Mouse (Mus musculus) common myeloid progenitor, adult 5-6 weeks (primary cell): Measurements from ENCODE around the gene Pde4d. TPM values are rescaled to one million over a fixed set of nuclear protein-coding genes. Genes with fewer than 3 reads are reported as not detected.

Experiments used
- ATAC-seq: replicated peaks from 2 replicates; pipeline ENCODE4 v1.8.0; 2016; ENCODE audit warnings: low read depth, mild to moderate bottlenecking, moderate TSS enrichment, inconsistent platforms; ENCODE audit not compliant: poor library complexity, severe bottlenecking
- total RNA-seq: library from RNA; stranded (forward); fragments of 200-1000, 187-1606 nt; gene quantifications from 2 replicates; pipeline ENCODE4 v1.2.3, GENCODE M21; 2017

The Pde4d gene
- total RNA-seq, 1 experiment from 2014 or later: 35.8 TPM

- ATAC-seq: no peak
Measured at GRCm38 (mm10) chr13:109424906-109425305, 975.2 kb downstream of the Pde4d start.

- ATAC-seq: no peak
Measured at GRCm38 (mm10) chr13:109425548-109425947, 975.8 kb downstream of the Pde4d start.

GRCm38 (mm10) chr13:109426058-109426457 is 976.3 kb downstream of the Pde4d start:
- no peak for ATAC-seq

GRCm38 (mm10) chr13:109427541-109427940 is 977.8 kb downstream of the Pde4d start:
- no peak for ATAC-seq

GRCm38 (mm10) chr13:109429544-109429943 is 979.8 kb downstream of the Pde4d start:
- no peak for ATAC-seq

- ATAC-seq: peak; percentile 55
Measured at GRCm38 (mm10) chr13:109437231-109437776, 987.6 kb downstream of the Pde4d start.

- no peak for ATAC-seq
Measured at GRCm38 (mm10) chr13:109439436-109440161, 989.9 kb downstream of the Pde4d start.

GRCm38 (mm10) chr13:109440331-109440730 is 990.6 kb downstream of the Pde4d start:
- peak; percentile 67 for ATAC-seq

GRCm38 (mm10) chr13:109440881-109441280 is 991.1 kb downstream of the Pde4d start:
- ATAC-seq: peak; percentile 80

- ATAC-seq: peak; percentile 34
Measured at GRCm38 (mm10) chr13:109441401-109441973, 991.7 kb downstream of the Pde4d start.

GRCm38 (mm10) chr13:109446138-109446537 is 996.4 kb downstream of the Pde4d start:
- ATAC-seq: peak; percentile 78

GRCm38 (mm10) chr13:109448121-109448520 is 998.4 kb downstream of the Pde4d start:
- no peak for ATAC-seq

- ATAC-seq: no peak
Measured at GRCm38 (mm10) chr13:109474344-109474743, 1024.6 kb downstream of the Pde4d start.

- no peak for ATAC-seq
Measured at GRCm38 (mm10) chr13:109481446-109481845, 1031.7 kb downstream of the Pde4d start.

GRCm38 (mm10) chr13:109486166-109486565 is 1036.4 kb downstream of the Pde4d start:
- ATAC-seq: no peak

GRCm38 (mm10) chr13:109487378-109487777 is 1037.6 kb downstream of the Pde4d start:
- ATAC-seq: no peak

GRCm38 (mm10) chr13:109490853-109491252 is 1041.1 kb downstream of the Pde4d start:
- no peak for ATAC-seq

- ATAC-seq: peak; percentile 71
Measured at GRCm38 (mm10) chr13:109491829-109492228, 1042.1 kb downstream of the Pde4d start.

- ATAC-seq: no peak
Measured at GRCm38 (mm10) chr13:109500336-109500735, 1050.6 kb downstream of the Pde4d start.

GRCm38 (mm10) chr13:109502796-109503195 is 1053.0 kb downstream of the Pde4d start:
- no peak for ATAC-seq

- no peak for ATAC-seq
Measured at GRCm38 (mm10) chr13:109506754-109507153, 1057.0 kb downstream of the Pde4d start.
